Mouse (Mus musculus) adrenal gland, postnatal 0 days (tissue): ENCODE measurements around the gene Gm1123. TPM values are rescaled to one million over a fixed set of nuclear protein-coding genes. Genes with fewer than 3 reads are reported as not detected.

Experiments
- polyA plus RNA-seq: library from polyadenylated mRNA; unstranded; fragments of >200 nt; fragmentation: Nextera tagmentation; extraction: Ambion mirVana; gene quantifications from 2 replicates; pipeline ENCODE4 v1.2.1, GENCODE M21; 2015

Gm1123 gene
- polyA plus RNA-seq = 0.11 and 0.60 TPM in 2 replicates

DNA sequence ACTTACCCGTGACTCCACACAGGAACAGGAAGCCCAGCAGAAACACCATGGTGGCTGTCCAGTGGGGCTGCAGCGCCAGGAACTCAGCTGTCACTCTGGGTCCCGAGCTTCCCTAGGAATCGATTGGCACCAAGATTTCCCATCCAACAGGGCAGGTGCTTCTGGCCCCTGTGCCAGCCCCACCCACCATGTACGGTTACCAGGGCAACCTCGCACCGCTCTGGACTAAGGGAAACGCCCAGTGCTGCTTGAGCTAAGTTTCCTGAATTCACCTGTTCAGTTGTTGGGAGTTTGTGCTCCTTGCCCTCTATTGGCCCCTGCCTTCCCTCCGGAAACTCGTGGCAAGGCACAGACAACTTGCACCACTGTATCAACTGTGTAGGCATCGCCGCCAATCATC is at the start of gene Gm1123:
Gene Gm1123 (minus strand): TSS at position 141 of the 400 bp plus-strand sequence.

DNA sequence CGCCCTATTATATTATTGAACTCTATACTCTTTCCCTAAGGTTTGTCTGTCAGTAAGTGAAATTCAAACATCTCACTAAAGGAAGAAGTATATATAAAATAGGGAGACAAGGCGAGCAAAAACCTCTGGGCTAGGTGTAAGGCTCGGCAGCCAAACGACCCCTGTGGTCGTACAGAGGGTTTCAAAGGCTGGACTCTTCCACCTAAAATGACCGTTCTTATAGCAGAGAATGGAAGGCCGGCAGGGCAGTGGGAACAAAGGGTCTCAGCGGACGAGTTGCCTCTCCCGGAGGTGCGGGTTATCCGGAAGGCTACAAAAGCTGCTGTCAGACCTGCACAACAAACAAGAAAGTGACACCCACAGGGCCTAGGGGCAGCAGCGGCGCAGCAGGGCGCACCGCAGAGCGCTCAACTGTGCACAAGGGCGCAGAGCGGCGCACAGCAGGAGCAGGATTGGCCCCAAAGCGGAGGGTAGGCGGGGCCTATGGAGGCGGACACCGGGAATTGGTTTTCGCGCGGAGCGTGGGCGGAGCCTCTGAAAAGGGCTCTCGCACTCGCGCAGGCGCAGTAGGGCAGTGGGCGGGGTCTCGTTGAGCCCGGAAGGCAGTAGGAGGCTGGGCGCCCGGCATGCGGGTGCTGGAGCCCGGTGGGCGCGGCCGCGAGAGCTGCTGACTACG is 49.6 kb downstream of the Gm1123 start, which contains the start of gene Faim:
Gene Faim (plus strand): TSS at position 574 of the 676 bp plus-strand sequence.

Other genes with a start within 250 kb of the Gm1123 start
- gene Prr23a1, start 193.2 kb downstream of the Gm1123 start, polyA plus RNA-seq = not detected in 2 replicates
- not detected in 2 replicates for gene Prr23a2, start 179.2 kb downstream of the Gm1123 start, polyA plus RNA-seq
- gene Prr23a3, start 170.9 kb downstream of the Gm1123 start, polyA plus RNA-seq = not detected in 2 replicates
- not detected in 2 replicates for gene 7420426K07Rik, start 132.6 kb downstream of the Gm1123 start, polyA plus RNA-seq
- not detected in 2 replicates for gene Foxl2, start 80.4 kb downstream of the Gm1123 start, polyA plus RNA-seq
- 37.4 and 48.3 TPM in 2 replicates for gene Faim, start 49.3 kb downstream of the Gm1123 start, polyA plus RNA-seq
- gene Pik3cb, start 104.9 kb upstream of the Gm1123 start, polyA plus RNA-seq = 0.85 and 1.3 TPM in 2 replicates
- gene Faiml, start 201.5 kb upstream of the Gm1123 start, polyA plus RNA-seq = not detected in 2 replicates
- 18.6 and 18.7 TPM in 2 replicates for gene Cep70, start 207.7 kb upstream of the Gm1123 start, polyA plus RNA-seq